Mouse (Mus musculus): Measurements from ENCODE around the gene Dab2ip. TPM values are rescaled to one million over a fixed set of nuclear protein-coding genes. Genes with fewer than 3 reads are reported as not detected.

Dab2ip gene
- total and polyA plus RNA-seq, 3 experiments, result 34.5 to 47.9 (median 45.6) TPM

DNA sequence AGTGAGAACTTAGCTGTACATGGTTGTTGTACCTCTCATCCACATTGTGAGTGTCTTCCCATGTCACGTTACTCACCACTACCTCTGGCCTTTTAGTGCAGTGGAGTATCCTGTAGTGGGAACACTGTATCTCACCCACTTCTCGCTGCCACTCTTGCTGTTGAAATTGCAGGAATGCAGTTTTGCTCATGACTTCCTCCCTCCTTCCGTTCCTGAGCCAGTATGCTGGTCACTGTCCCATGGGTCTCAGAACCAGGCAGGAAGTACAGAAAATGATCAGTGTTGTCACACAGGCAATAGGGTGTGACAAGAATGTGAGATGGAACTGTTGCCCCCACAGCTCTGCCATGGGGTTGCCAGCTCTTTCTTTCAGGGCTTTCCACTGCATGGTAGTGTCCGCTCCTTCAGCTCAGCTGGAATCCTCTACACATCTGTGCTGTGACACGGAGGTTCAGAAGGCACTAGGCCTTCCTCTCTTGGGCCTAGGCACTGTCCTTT, 160.0 kb downstream of the Dab2ip start:
- Histone ChIP-seq H3K4me1 (ENCODE audit: control insufficient read depth, insufficient read depth, low read length) (peaks cover 26% of the 10 kb centered on the region), H3K4me3 (no peak overlapping the region), H3K36me3 (ENCODE audit: control insufficient read depth, insufficient read depth, low read length) (peaks cover 4% of the 10 kb centered on the region; the same call in 1 of the 2 replicates), H3K27ac (no peak overlapping the region), H3K79me2 (replicated peaks; ENCODE audit: control insufficient read depth, insufficient read depth, low read length) (no peaks in the 10 kb centered on the region), H3K9ac (ENCODE audit: low read depth, low read length) (no peak overlapping the region), H3K27me3 (ENCODE audit: control insufficient read depth, insufficient read depth, low read length) (no peaks in the 10 kb centered on the region)
- WGBS, result 53% methylated on average over 5 of the region's 5 CpGs
- TF ChIP-seq CTCF (IDR thresholded peaks at IDR 0.05) (no peak), EP300 (IDR thresholded peaks at IDR 0.05; ENCODE audit: insufficient read depth, low read depth, low read length) (no peak), POLR2A (IDR thresholded peaks at IDR 0.05; ENCODE audit: insufficient read depth, low read depth, low read length) (no peak)
- intact Hi-C loops (cut with DNase I), result no loop called here
- no peak for DNase-seq

DNA sequence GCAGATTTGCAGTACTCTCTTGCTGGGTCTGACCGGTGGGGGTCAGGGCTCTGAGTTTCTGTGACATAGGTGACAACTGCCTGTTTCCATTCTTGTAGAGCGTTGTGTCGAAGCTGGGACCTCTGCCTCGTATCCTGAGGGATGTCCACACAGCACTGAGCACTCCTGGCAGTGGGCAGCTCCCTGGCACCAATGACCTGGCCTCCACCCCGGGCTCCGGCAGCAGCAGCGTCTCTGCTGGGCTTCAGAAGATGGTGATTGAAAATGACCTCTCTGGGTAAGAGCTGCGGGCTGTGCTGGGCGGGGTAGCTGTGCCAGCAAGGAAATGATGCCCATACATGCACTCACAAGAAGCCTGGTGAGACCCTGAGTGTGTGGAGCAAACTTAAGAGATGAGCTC, 160.6 kb downstream of the Dab2ip start:
- no peak for TF ChIP-seq EP300 (IDR thresholded peaks at IDR 0.05; ENCODE audit: insufficient read depth, low read depth, low read length)
- no peak for TF ChIP-seq CTCF (IDR thresholded peaks at IDR 0.05)
- TF ChIP-seq POLR2A (IDR thresholded peaks at IDR 0.05; ENCODE audit: insufficient read depth, low read depth, low read length), result no peak

DNA sequence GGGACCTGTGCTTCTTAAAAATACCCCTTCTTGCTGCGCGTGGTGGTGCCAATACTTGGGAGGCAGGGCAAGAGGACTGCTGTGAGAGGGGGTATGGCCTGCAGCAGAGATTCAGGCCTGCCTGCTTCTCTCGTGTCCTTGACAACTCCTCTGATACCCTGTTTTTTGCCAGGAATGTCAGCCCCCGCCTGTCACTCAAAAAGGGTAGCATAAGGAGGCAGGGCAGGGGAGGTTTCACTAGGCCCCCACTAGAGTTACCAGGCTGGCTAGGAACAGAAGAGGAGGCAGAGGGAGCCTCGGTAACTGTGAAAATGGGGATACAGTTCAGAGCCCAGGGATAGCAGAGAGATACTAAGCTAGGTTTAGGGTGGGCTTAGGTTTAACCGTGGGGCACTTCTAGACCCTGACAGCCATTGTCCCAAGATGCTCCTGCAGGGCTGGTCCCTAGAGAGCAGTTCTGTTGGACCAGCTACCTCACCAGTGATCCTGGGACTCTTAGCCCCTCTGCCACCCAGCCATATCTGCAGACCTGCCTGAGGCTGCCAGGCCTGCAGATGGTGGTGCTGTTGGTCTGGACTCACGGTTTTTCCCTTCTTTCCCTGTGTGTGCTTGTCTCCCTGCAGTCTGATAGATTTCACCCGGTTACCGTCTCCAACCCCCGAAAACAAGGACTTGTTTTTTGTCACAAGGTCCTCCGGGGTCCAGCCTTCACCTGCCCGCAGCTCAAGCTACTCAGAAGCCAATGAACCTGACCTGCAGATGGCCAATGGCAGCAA, 161.4 kb downstream of the Dab2ip start:
- no peak for DNase-seq
- peak overlapping the region; percentile 9; the same call in 1 of the 2 replicates for H3K27ac ChIP-seq
- no peak for TF ChIP-seq CTCF (IDR thresholded peaks at IDR 0.05)
- no peak for TF ChIP-seq POLR2A (IDR thresholded peaks at IDR 0.05; ENCODE audit: insufficient read depth, low read depth, low read length)
- TF ChIP-seq EP300 (IDR thresholded peaks at IDR 0.05; ENCODE audit: insufficient read depth, low read depth, low read length), result no peak
- H3K4me1 ChIP-seq (ENCODE audit: control insufficient read depth, insufficient read depth, low read length), result peaks cover 18% of the 10 kb centered on the region
- no peaks in the 10 kb centered on the region for H3K36me3 ChIP-seq (ENCODE audit: control insufficient read depth, insufficient read depth, low read length)
- WGBS, result 84% methylated on average over 12 of the region's 12 CpGs
- H3K27me3 ChIP-seq (ENCODE audit: control insufficient read depth, insufficient read depth, low read length), result no peaks in the 10 kb centered on the region
- no peak overlapping the region for H3K4me3 ChIP-seq
- no peak overlapping the region for H3K9ac ChIP-seq (ENCODE audit: low read depth, low read length)
- H3K79me2 ChIP-seq (replicated peaks; ENCODE audit: control insufficient read depth, insufficient read depth, low read length), result no peaks in the 10 kb centered on the region
- intact Hi-C loops (cut with DNase I), result no loop called here

More for the DNA sequence above, 160.6 kb downstream of the Dab2ip start:
- Histone ChIP-seq H3K4me1 (ENCODE audit: control insufficient read depth, insufficient read depth, low read length) (peaks cover 25% of the 10 kb centered on the region), H3K36me3 (ENCODE audit: control insufficient read depth, insufficient read depth, low read length) (peaks cover 4% of the 10 kb centered on the region; the same call in 1 of the 2 replicates), H3K27me3 (ENCODE audit: control insufficient read depth, insufficient read depth, low read length) (no peaks in the 10 kb centered on the region), H3K27ac (no peak overlapping the region), H3K9ac (ENCODE audit: low read depth, low read length) (no peak overlapping the region), H3K79me2 (replicated peaks; ENCODE audit: control insufficient read depth, insufficient read depth, low read length) (no peaks in the 10 kb centered on the region), H3K4me3 (no peak overlapping the region)
- DNase-seq, result no peak
- 90% methylated on average over 9 of the region's 9 CpGs for WGBS
- intact Hi-C loops (cut with DNase I), result no loop called here

DNA sequence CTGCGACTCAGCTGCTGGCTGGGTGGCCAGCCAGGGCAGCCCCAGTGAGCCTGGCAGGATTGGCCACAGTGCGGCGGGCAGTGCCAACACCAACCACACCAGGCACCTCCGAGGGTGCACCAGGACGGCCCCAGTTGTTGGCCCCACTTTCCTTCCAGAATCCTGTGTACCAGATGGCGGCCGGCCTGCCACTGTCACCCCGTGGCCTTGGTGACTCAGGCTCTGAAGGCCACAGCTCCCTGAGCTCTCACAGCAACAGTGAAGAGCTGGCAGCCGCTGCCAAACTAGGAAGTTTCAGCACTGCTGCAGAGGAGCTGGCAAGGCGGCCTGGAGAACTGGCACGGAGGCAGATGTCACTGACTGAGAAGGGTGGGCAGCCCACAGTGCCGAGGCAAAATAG, 162.0 kb downstream of the Dab2ip start:
- WGBS, result 73% methylated on average over 12 of the region's 12 CpGs
- Histone ChIP-seq H3K27me3 (ENCODE audit: control insufficient read depth, insufficient read depth, low read length) (no peaks in the 10 kb centered on the region), H3K4me3 (no peak overlapping the region), H3K27ac (peak overlapping the region; percentile 9; the same call in 1 of the 2 replicates), H3K79me2 (replicated peaks; ENCODE audit: control insufficient read depth, insufficient read depth, low read length) (no peaks in the 10 kb centered on the region), H3K36me3 (ENCODE audit: control insufficient read depth, insufficient read depth, low read length) (no peaks in the 10 kb centered on the region), H3K4me1 (ENCODE audit: control insufficient read depth, insufficient read depth, low read length) (peaks cover 11% of the 10 kb centered on the region), H3K9ac (ENCODE audit: low read depth, low read length) (no peak overlapping the region)
- peak in 1 of 2 experiments; percentile 69 for DNase-seq
- TF ChIP-seq CTCF (IDR thresholded peaks at IDR 0.05) (no peak), POLR2A (IDR thresholded peaks at IDR 0.05; ENCODE audit: insufficient read depth, low read depth, low read length) (no peak), EP300 (IDR thresholded peaks at IDR 0.05; ENCODE audit: insufficient read depth, low read depth, low read length) (no peak)
- intact Hi-C loops (cut with DNase I), result no loop called here

DNA sequence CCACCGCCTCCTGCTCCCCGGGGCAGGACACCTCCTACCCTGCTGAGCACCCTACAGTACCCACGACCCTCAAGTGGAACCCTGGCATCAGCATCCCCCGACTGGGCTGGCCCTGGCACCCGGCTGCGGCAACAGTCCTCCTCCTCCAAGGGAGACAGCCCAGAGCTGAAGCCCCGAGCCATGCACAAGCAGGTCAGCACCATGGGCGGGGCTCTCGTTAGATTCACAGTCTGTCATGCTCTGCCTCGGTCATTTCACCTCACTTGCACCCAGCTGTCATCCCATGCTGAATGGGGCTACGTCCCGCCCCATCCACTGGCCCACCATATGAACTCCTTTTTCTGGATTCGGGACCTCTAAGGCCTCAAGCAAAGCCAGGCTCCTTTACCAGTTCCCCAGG, 162.5 kb downstream of the Dab2ip start:
- peaks cover 9% of the 10 kb centered on the region for H3K4me1 ChIP-seq (ENCODE audit: control insufficient read depth, insufficient read depth, low read length)
- no peak overlapping the region for H3K9ac ChIP-seq (ENCODE audit: low read depth, low read length)
- TF ChIP-seq EP300 (IDR thresholded peaks at IDR 0.05; ENCODE audit: insufficient read depth, low read depth, low read length) (no peak), CTCF (IDR thresholded peaks at IDR 0.05) (no peak), POLR2A (IDR thresholded peaks at IDR 0.05; ENCODE audit: insufficient read depth, low read depth, low read length) (no peak)
- intact Hi-C loops (cut with DNase I), result no loop called here
- DNase-seq, result no peak
- H3K4me3 ChIP-seq, result no peak overlapping the region
- H3K27ac ChIP-seq, result no peak overlapping the region
- no peaks in the 10 kb centered on the region for H3K36me3 ChIP-seq (ENCODE audit: control insufficient read depth, insufficient read depth, low read length)
- no peaks in the 10 kb centered on the region for H3K27me3 ChIP-seq (ENCODE audit: control insufficient read depth, insufficient read depth, low read length)
- 76% methylated on average over 13 of the region's 13 CpGs for WGBS
- no peaks in the 10 kb centered on the region for H3K79me2 ChIP-seq (replicated peaks; ENCODE audit: control insufficient read depth, insufficient read depth, low read length)

DNA sequence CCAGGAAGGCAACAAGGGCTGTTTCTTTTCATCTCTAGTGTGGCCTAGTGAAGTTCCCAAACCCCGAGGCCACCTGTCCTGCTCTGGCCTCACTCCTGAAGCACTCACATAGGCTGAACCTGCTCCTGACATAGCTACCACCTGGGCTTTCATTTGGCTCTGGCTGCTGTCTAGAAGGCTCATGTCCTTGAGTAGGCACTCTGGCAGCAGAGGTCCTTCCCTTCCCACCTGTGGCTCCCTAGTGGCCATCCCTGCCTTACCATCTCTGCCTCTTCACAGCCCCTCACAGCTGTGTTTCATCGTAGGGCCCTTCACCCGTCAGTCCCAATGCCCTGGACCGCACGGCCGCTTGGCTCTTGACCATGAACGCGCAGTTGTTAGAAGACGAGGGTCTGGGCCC, 162.9 kb downstream of the Dab2ip start:
- no peaks in the 10 kb centered on the region for H3K27me3 ChIP-seq (ENCODE audit: control insufficient read depth, insufficient read depth, low read length)
- H3K27ac ChIP-seq, result no peak overlapping the region
- H3K4me1 ChIP-seq (ENCODE audit: control insufficient read depth, insufficient read depth, low read length), result peaks cover 9% of the 10 kb centered on the region
- no peaks in the 10 kb centered on the region for H3K79me2 ChIP-seq (replicated peaks; ENCODE audit: control insufficient read depth, insufficient read depth, low read length)
- no peaks in the 10 kb centered on the region for H3K36me3 ChIP-seq (ENCODE audit: control insufficient read depth, insufficient read depth, low read length)
- DNase-seq, result no peak
- 94% methylated on average over 9 of the region's 9 CpGs for WGBS
- H3K4me3 ChIP-seq, result no peak overlapping the region
- intact Hi-C loops (cut with DNase I), result no loop called here
- no peak overlapping the region for H3K9ac ChIP-seq (ENCODE audit: low read depth, low read length)
- TF ChIP-seq EP300 (IDR thresholded peaks at IDR 0.05; ENCODE audit: insufficient read depth, low read depth, low read length) (no peak), CTCF (IDR thresholded peaks at IDR 0.05) (no peak), POLR2A (IDR thresholded peaks at IDR 0.05; ENCODE audit: insufficient read depth, low read depth, low read length) (no peak)
